Mouse (Mus musculus) midbrain, embryonic 10.5 days (tissue): ENCODE data around the gene Msh5. TPM values are rescaled to one million over a fixed set of nuclear protein-coding genes. Genes with fewer than 3 reads are reported as not detected.

ENCODE experiments used
- DNase-seq: peaks from one replicate; pipeline ENCODE4 v3.0.0-alpha.2; 2017; ENCODE audit warnings: low spot score
- H3K27ac ChIP-seq: fragments of 300-500 bp; sonication (generic); replicated peaks from 2 replicates; pipeline ENCODE4 v1.5.1; 2016; ENCODE audit warnings: mild to moderate bottlenecking
- H3K27me3 ChIP-seq: fragments of 300-500 bp; sonication (generic); 2 replicates; pipeline ENCODE4 v1.6.1; 2016; ENCODE audit warnings: low read depth, mild to moderate bottlenecking; ENCODE audit not compliant: poor library complexity, severe bottlenecking
- H3K36me3 ChIP-seq: fragments of 300-500 bp; sonication (generic); 2 replicates; pipeline ENCODE4 v1.6.1; 2016; ENCODE audit warnings: mild to moderate bottlenecking, moderate library complexity
- H3K4me1 ChIP-seq: fragments of 300-500 bp; sonication (generic); 2 replicates; pipeline ENCODE4 v1.6.1; 2016
- H3K4me3 ChIP-seq: fragments of 300-500 bp; sonication (generic); 2 replicates; pipeline ENCODE4 v1.5.1; 2016; ENCODE audit warnings: mild to moderate bottlenecking, moderate library complexity
- H3K9me3 ChIP-seq: fragments of 300-500 bp; sonication (generic); replicated peaks from 2 replicates; pipeline ENCODE4 v1.6.1; 2016; ENCODE audit warnings: mild to moderate bottlenecking
- WGBS: fragments of 180-500 bp; shearing (Covaris S2); methylation state at CpG from one replicate; pipeline ENCODE4 v1.1.7; 2016; 5-methylcytosine and 5-hydroxymethylcytosine counted together
- polyA plus RNA-seq: library from polyadenylated mRNA; unstranded; fragments of >200 nt; fragmentation: Nextera tagmentation; extraction: Ambion mirVana; gene quantifications from 2 replicates; pipeline ENCODE4 v1.2.1, GENCODE M21; 2016

The Msh5 gene
- polyA plus RNA-seq = 5.4 and 6.3 TPM in 2 replicates

GRCm38 (mm10) chr17:35046681-35047455, at the start of gene Msh5:
Gene Msh5 (minus strand): TSS chr17:35046745.
- WGBS = 2% methylated on average over 33 of the region's 33 CpGs
- Histone ChIP-seq H3K27ac (peak within 1 kb of the TSS; percentile 97), H3K4me1 (peaks cover 83% of the 10 kb centered on the region), H3K36me3 (no peaks in the 10 kb centered on the region), H3K9me3 (no peaks in the 10 kb centered on the region), H3K4me3 (peak within 1 kb of the TSS; percentile 72), H3K27me3 (0 out of 2 replicates have a peak, but pooled peaks cover 4% of the 10 kb centered on the region)
- peak; percentile 100 for DNase-seq

- H3K4me3 ChIP-seq = no peak overlapping the region
- no peak for DNase-seq
- H3K27ac ChIP-seq = no peak overlapping the region
- H3K36me3 ChIP-seq = peaks cover 93% of the 10 kb centered on the region
- no peaks in the 10 kb centered on the region for H3K9me3 ChIP-seq
- no peaks in the 10 kb centered on the region for H3K27me3 ChIP-seq
- 91% methylated on average over 15 of the region's 15 CpGs for WGBS
- H3K4me1 ChIP-seq = peaks cover 12% of the 10 kb centered on the region
These were observed 48.2 kb upstream of the Msh5 start for GRCm38 (mm10) chr17:35094475-35095365.

GRCm38 (mm10) chr17:35092403-35093198, 46.1 kb upstream of the Msh5 start:
- Histone ChIP-seq H3K36me3 (peaks cover 73% of the 10 kb centered on the region), H3K27ac (no peak overlapping the region)
- WGBS = 91% methylated on average over 14 of the region's 14 CpGs

GRCm38 (mm10) chr17:35090166-35090932, 43.8 kb upstream of the Msh5 start:
- Histone ChIP-seq H3K27ac (peak overlapping the region; percentile 99; the same call in 1 of the 2 replicates), H3K9me3 (no peaks in the 10 kb centered on the region), H3K36me3 (peaks cover 50% of the 10 kb centered on the region), H3K4me1 (peaks cover 14% of the 10 kb centered on the region), H3K4me3 (peak overlapping the region; percentile 82), H3K27me3 (no peaks in the 10 kb centered on the region)
- DNase-seq = no peak
- WGBS = 81% methylated on average over 8 of the region's 8 CpGs

More at GRCm38 (mm10) chr17:35092403-35093198, 46.1 kb upstream of the Msh5 start:
- H3K27me3 ChIP-seq = no peaks in the 10 kb centered on the region
- H3K9me3 ChIP-seq = no peaks in the 10 kb centered on the region
- H3K4me3 ChIP-seq = no peak overlapping the region
- DNase-seq = no peak
- H3K4me1 ChIP-seq = peaks cover 14% of the 10 kb centered on the region

GRCm38 (mm10) chr17:35088825-35089644, 42.5 kb upstream of the Msh5 start, which contains the start of gene Abhd16a:
Gene Abhd16a (plus strand): TSS chr17:35089263.
- Histone ChIP-seq H3K4me3 (peak within 1 kb of the TSS; percentile 82), H3K9me3 (no peaks in the 10 kb centered on the region), H3K4me1 (peaks cover 14% of the 10 kb centered on the region), H3K27me3 (no peaks in the 10 kb centered on the region), H3K36me3 (peaks cover 37% of the 10 kb centered on the region), H3K27ac (peak within 1 kb of the TSS; percentile 99)
- peak; percentile 95 for DNase-seq
- 3% methylated on average over 67 of the region's 67 CpGs for WGBS

- no peak overlapping the region for H3K4me3 ChIP-seq
- 57% methylated on average over 2 of the region's 2 CpGs for WGBS
- no peaks in the 10 kb centered on the region for H3K27me3 ChIP-seq
- no peak for DNase-seq
- H3K4me1 ChIP-seq = peaks cover 14% of the 10 kb centered on the region
- no peak overlapping the region for H3K27ac ChIP-seq
- peaks cover 28% of the 10 kb centered on the region for H3K36me3 ChIP-seq
- no peaks in the 10 kb centered on the region for H3K9me3 ChIP-seq
These were observed 41.6 kb upstream of the Msh5 start for GRCm38 (mm10) chr17:35088151-35088550.

- WGBS = 86% methylated on average over 7 of the region's 7 CpGs
- H3K4me1 ChIP-seq = peaks cover 10% of the 10 kb centered on the region
These were observed 38.8 kb upstream of the Msh5 start, which contains the start of gene Ly6g6f for GRCm38 (mm10) chr17:35085208-35085865. Gene Ly6g6f (minus strand): TSS chr17:35085610.

GRCm38 (mm10) chr17:35083929-35084497, 37.5 kb upstream of the Msh5 start:
- Histone ChIP-seq H3K27me3 (0 out of 2 replicates have a peak, but pooled peaks cover under 1% of the 10 kb centered on the region), H3K9me3 (no peaks in the 10 kb centered on the region), H3K4me1 (peaks cover 3% of the 10 kb centered on the region; the same call in 1 of the 2 replicates), H3K27ac (no peak overlapping the region), H3K4me3 (no peak overlapping the region), H3K36me3 (no peaks in the 10 kb centered on the region)
- no peak for DNase-seq
- 86% methylated on average over 3 of the region's 3 CpGs for WGBS

More at GRCm38 (mm10) chr17:35085208-35085865, 38.8 kb upstream of the Msh5 start, which contains the start of gene Ly6g6f:
- H3K27me3 ChIP-seq = no peaks in the 10 kb centered on the region
- no peak within 1 kb of the TSS for H3K4me3 ChIP-seq
- peaks cover under 1% of the 10 kb centered on the region; the same call in 1 of the 2 replicates for H3K36me3 ChIP-seq
- no peak for DNase-seq
- H3K9me3 ChIP-seq = no peaks in the 10 kb centered on the region
- no peak within 1 kb of the TSS for H3K27ac ChIP-seq

GRCm38 (mm10) chr17:35082841-35083576, 36.5 kb upstream of the Msh5 start:
- Histone ChIP-seq H3K27ac (no peak overlapping the region), H3K9me3 (no peaks in the 10 kb centered on the region), H3K36me3 (no peaks in the 10 kb centered on the region), H3K4me3 (no peak overlapping the region), H3K4me1 (peaks cover 6% of the 10 kb centered on the region), H3K27me3 (peaks cover 11% of the 10 kb centered on the region; the same call in 1 of the 2 replicates)
- 90% methylated on average over 16 of the region's 16 CpGs for WGBS
- no peak for DNase-seq

- Histone ChIP-seq H3K9me3 (no peaks in the 10 kb centered on the region), H3K27ac (no peak overlapping the region), H3K27me3 (peaks cover 23% of the 10 kb centered on the region), H3K36me3 (no peaks in the 10 kb centered on the region), H3K4me3 (no peak overlapping the region), H3K4me1 (peaks cover 28% of the 10 kb centered on the region)
- no peak for DNase-seq
- 79% methylated on average over 4 of the region's 4 CpGs for WGBS
These were observed 34.2 kb upstream of the Msh5 start for GRCm38 (mm10) chr17:35080710-35081109.
